In the genomic region with DNA sequence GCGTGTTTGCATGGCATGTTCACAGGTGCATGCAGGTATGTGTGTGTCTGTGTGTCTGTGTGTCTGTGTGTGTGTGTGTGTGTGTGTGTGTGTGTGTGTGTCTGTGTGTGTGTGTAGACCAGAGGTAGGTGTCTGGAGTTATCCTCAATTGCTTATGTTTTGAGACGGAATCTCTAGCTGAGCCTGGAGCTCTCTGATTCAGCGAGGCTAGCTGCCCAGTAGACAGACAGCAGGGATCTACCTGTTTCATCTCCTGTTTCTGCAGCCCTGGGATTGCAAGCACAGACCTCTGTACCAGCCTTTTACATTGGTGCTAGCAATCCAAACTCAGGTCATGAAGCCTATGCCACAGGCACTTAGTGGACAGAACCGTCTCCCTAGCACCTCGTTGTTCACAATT, we compare ENCODE assay signal across 17 mouse cellular contexts.
A peak's percentile ranks its signal among the peaks of the same experiment; 100 is the strongest.
DNase-seq lines count a peak whose midpoint lies in the region; TF ChIP-seq lines count a peak whose summit lies in the region.
"Had no signal": no experiment of that assay in that cellular context is flagged by ENCODE, and none has a peak within 500 bp of the region (broad histone marks: within the 10 kb centered on the region; RNA-seq: fewer than 3 reads in every experiment).

No protein-coding gene starts in this region.

- TF ChIP-seq POLR2A in cerebellum, adult 2 months (IDR thresholded peaks at IDR 0.05; ENCODE audit: borderline replicate concordance, insufficient read depth, low read length): no peak

- no peak overlapping the region for H3K27ac ChIP-seq in cerebellum, adult 2 months (ENCODE audit: insufficient read depth, low read length)
- H3K27ac ChIP-seq: embryonic facial prominence, embryonic 10.5 days; embryonic facial prominence, embryonic 12.5 days; forebrain, embryonic 13.5 days; forebrain, embryonic 15.5 days had no signal

- WGBS in cerebellum, adult 2 months: 63% methylated on average over 5 of the region's 5 CpGs

- DNase-seq in cerebellum, adult 11-12 months: peak; percentile 12
- DNase-seq in cerebellum, adult 11 months: no peak
- DNase-seq in cerebellum, adult 2 months: peak; percentile 27 to 67
- DNase-seq in cerebellum, postnatal 4 days (ENCODE audit: low spot score in 2 of 2): no peak
- DNase-seq in cerebellum, postnatal 14 days: peak; percentile 42 to 64
- no peak for DNase-seq in cerebellum, adult 9-10 months
- DNase-seq in spleen, postnatal 4 days (ENCODE audit: low spot score in 2 of 2): no peak
- DNase-seq: adrenal gland, adult 8-10 months; adrenal gland, postnatal 14 days; adrenal gland, postnatal 36 days; B cell, adult 2 months; forebrain, postnatal 0 days had no signal

- H3K4me3 ChIP-seq in cerebellum, adult 2 months (replicated peaks; ENCODE audit: insufficient read depth, low read depth, low read length): no peak overlapping the region
- H3K4me3 ChIP-seq: embryonic facial prominence, embryonic 10.5 days; embryonic facial prominence, embryonic 12.5 days; forebrain, embryonic 13.5 days; forebrain, embryonic 15.5 days had no signal

- no peaks in the 10 kb centered on the region; the same call in 1 of the 2 replicates for H3K27me3 ChIP-seq in cerebellum, adult 2 months (ENCODE audit: control insufficient read depth, insufficient read depth, low read length)
- H3K27me3 ChIP-seq: CH12.LX; embryonic facial prominence, embryonic 12.5 days; forebrain, embryonic 13.5 days; forebrain, embryonic 15.5 days had no signal

- H3K4me1 ChIP-seq in cerebellum, adult 2 months (ENCODE audit: control insufficient read depth, insufficient read depth, low read length): peaks cover 9% of the 10 kb centered on the region; the same call in 1 of the 2 replicates
- H3K4me1 ChIP-seq: embryonic facial prominence, embryonic 12.5 days; forebrain, embryonic 13.5 days; forebrain, embryonic 15.5 days had no signal

- no peak for TF ChIP-seq CTCF in cerebellum, adult 2 months (IDR thresholded peaks at IDR 0.05; ENCODE audit: borderline replicate concordance, insufficient read depth, low read depth, low read length)

Comparison
In these comparisons a context has a peak if more than half of its experiments do, and no peak if none do; other contexts are left out.
1. DNase-seq: peak in cerebellum, adult 11-12 months (single experiment), cerebellum, adult 2 months (2 of 2) and cerebellum, postnatal 14 days (2 of 2); none in cerebellum, adult 11 months (single experiment), cerebellum, postnatal 4 days (0 of 2), cerebellum, adult 9-10 months (single experiment) and spleen, postnatal 4 days (0 of 2).